Mouse (Mus musculus): ENCODE results near the gene Mettl27. TPM values are rescaled to one million over a fixed set of nuclear protein-coding genes. Genes with fewer than 3 reads are reported as not detected.
A peak's percentile ranks its signal among the peaks of the same experiment; 100 is the strongest.

Gene Mettl27
- 8.6 and 11.1 TPM in 2 replicates for polyA plus RNA-seq (2016; fragmentation: Nextera tagmentation; extraction: Ambion mirVana)

DNA sequence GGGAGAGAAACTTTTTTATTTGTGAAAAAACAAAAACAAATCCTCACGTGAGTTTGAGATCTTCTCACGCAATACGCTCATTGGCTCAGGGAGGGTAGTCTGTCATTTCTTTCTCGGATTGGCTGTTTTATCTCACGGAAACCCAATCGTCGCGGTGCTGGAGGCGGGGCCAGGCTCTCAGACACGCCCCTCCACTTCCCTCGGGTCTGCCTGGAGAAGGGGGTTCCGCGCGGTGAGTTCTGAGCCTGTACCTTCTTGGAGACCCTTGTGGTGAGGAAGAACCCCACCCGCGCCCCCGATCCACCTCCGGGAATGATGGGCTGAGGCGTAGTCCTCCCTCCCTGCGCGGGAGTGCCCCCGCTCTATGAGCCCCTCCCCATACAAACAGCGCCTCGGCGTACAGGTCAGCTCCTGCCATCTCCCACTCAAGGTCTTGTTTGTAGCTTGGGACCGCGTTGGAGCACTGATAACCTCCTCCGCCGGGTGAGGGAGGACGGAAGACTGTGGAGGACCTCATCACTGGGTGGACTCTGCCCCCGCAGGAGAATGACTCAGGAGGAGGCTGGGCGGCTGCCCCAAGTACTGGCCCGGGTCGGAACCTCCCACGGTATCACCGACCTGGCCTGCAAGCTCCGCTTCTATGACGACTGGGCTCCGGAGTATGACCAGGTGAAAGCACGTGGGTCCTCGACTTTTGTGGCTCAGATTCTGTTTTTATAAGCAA, at the start of gene Mettl27:
Gene Mettl27, plus strand, starts transcription at position 190 of the 724 bp plus-strand sequence.
- peak; percentile 96 for ATAC-seq (ENCODE audit: insufficient number of reproducible peaks, low FRiP score)
- Histone ChIP-seq H3K4me2 (peak within 1 kb of the TSS; percentile 92), H3K27me3 (replicated peaks) (0 out of 2 replicates have a peak, but pooled peaks cover 5% of the 10 kb centered on the region), H3K36me3 (peaks cover 10% of the 10 kb centered on the region; the same call in 1 of the 2 replicates), H3K4me1 (replicated peaks) (peaks cover 7% of the 10 kb centered on the region; the same call in 1 of the 2 replicates), H3K4me3 (peak within 1 kb of the TSS; percentile 78), H3K27ac (ENCODE audit: poor library complexity, severe bottlenecking) (peak within 1 kb of the TSS; percentile 62; the same call in 1 of the 2 replicates), H3K9ac (peak within 1 kb of the TSS; percentile 84), H3K9me3 (replicated peaks) (no peaks in the 10 kb centered on the region)
- under 1% methylated on average over 41 of the region's 41 CpGs for WGBS

DNA sequence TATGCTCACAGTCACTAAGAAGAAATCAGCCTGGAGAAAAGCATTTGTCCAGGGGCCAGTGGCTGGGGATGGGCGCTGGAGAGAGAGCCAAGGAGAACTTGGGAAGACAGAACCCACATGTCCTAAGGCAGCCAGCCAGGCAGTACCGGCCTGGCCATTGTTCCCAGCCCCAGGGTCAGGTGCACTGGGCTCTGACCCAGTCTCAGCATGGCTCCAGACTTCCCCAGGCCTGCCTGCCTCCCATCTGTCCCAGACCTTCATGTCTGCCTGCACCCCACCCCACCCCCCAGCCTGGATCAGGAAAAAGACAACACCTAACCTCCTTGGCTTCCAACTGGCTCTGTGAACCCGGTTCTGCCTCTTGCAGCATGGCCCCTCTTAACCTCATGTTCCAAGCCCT, 49.1 kb upstream of the Mettl27 start:
- Histone ChIP-seq H3K27me3 (replicated peaks) (peaks cover 3% of the 10 kb centered on the region; the same call in 1 of the 2 replicates), H3K4me2 (no peak overlapping the region), H3K9me3 (replicated peaks) (peaks cover 9% of the 10 kb centered on the region), H3K36me3 (no peaks in the 10 kb centered on the region), H3K4me3 (no peak overlapping the region), H3K27ac (ENCODE audit: poor library complexity, severe bottlenecking) (no peak overlapping the region), H3K4me1 (replicated peaks) (no peaks in the 10 kb centered on the region), H3K9ac (no peak overlapping the region)
- ATAC-seq (ENCODE audit: insufficient number of reproducible peaks, low FRiP score), result no peak
- 85% methylated on average over 3 of the region's 3 CpGs for WGBS

DNA sequence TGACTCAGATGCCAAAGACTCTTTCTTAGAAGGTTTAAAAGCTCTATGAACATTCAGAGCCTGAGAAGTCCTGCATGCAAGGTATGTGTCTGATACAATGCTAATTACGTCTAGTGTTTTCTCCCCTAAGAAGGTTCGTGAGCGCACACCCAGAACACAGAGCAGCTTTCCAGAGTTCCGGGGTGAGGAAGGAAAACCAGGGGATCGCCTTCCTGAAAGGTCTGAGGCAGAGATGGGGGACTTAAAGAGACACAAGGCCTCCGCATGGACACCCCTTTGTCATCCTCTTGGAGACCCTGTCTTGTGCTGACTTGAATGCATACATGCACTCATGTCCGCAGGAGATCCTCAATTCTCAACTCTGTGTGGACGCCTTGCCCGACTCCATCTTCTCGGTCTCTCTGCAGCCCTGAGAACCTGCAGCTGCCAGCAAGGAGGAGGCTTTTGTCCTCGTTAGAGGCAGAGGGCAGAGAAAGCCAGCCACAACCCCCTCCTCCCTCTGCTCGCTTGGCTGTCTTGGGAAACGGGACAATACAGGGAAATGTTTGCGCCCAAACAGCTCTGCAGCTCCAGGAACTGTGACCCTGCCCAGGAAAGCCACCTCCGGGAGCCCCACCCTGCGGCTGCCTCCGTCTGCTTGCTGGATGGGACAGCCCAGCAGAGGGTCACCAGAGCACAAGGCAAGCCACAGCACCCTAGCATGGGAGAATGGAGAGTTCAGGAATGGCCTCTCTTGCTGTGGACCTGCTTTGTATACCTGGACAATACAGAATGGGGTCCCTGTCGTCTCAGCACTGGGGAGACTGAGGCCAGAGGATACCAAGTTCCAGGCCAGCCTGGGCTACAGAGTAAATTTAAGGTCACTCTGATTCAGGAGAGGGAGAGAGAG, 44.5 kb upstream of the Mettl27 start:
- 0 out of 2 replicates have a peak, but pooled peaks cover 11% of the 10 kb centered on the region for H3K4me1 ChIP-seq (replicated peaks)
- 58% methylated on average over 18 of the region's 18 CpGs for WGBS
- H3K27ac ChIP-seq (ENCODE audit: poor library complexity, severe bottlenecking), result peak overlapping the region; percentile 42
- no peaks in the 10 kb centered on the region for H3K9me3 ChIP-seq (replicated peaks)
- no peaks in the 10 kb centered on the region for H3K27me3 ChIP-seq (replicated peaks)
- no peak overlapping the region for H3K9ac ChIP-seq
- no peak overlapping the region for H3K4me3 ChIP-seq
- ATAC-seq (ENCODE audit: insufficient number of reproducible peaks, low FRiP score), result peak; percentile 68
- no peak overlapping the region for H3K4me2 ChIP-seq
- H3K36me3 ChIP-seq, result no peaks in the 10 kb centered on the region

DNA sequence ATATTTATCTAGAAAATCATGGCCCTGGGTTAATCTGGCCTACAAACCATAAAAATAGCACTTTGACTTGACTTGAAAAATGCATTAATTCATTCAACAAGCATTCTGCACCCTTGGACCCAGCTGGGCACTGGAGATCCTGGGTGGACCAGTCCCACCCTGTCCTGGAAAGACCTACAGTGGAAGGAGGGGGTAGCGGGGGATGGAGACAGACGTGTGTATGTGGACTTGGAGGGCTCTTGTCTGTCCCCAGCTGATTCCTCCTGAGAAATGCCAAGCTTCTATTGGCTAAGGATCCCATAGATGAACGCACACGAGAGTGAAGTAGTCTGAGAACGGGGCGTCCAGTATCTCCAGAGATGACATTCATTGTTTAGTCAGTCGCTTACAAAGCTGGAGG, 43.7 kb upstream of the Mettl27 start:
- H3K27me3 ChIP-seq (replicated peaks), result no peaks in the 10 kb centered on the region
- WGBS, result 77% methylated on average over 7 of the region's 7 CpGs
- no peaks in the 10 kb centered on the region for H3K9me3 ChIP-seq (replicated peaks)
- no peak overlapping the region for H3K9ac ChIP-seq
- no peak overlapping the region for H3K4me3 ChIP-seq
- H3K4me1 ChIP-seq (replicated peaks), result 0 out of 2 replicates have a peak, but pooled peaks cover 11% of the 10 kb centered on the region
- H3K27ac ChIP-seq (ENCODE audit: poor library complexity, severe bottlenecking), result 0 out of 2 replicates have a peak overlapping the region, but pooled peaks have one; percentile 1
- ATAC-seq (ENCODE audit: insufficient number of reproducible peaks, low FRiP score), result no peak
- H3K4me2 ChIP-seq, result no peak overlapping the region
- no peaks in the 10 kb centered on the region for H3K36me3 ChIP-seq

DNA sequence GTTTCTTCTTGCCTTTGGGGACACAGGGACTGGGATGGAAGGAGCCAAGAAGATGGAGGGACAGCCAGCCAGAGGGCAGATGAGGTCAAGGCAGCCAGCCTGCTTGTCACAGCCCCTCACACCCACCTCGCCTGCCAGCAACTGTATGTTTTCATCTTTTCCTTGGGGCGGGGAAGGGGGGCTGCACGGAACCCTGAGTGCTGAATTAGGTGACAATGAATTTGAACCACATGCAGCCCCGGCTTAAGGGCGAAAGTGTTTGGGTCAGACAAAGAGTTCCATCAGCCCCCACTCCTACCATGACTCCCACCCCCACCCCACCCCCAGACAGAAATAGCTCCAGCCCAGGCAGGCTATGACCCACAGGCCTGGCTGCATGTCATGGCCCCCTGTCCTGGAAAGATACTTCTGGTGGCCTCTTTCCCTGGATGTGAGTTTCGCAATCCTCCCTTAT, 41.5 kb upstream of the Mettl27 start:
- WGBS, result 65% methylated on average over 6 of the region's 6 CpGs
- H3K4me3 ChIP-seq, result no peak overlapping the region
- H3K27ac ChIP-seq (ENCODE audit: poor library complexity, severe bottlenecking), result no peak overlapping the region
- no peak for ATAC-seq (ENCODE audit: insufficient number of reproducible peaks, low FRiP score)
- no peaks in the 10 kb centered on the region for H3K36me3 ChIP-seq
- no peaks in the 10 kb centered on the region for H3K9me3 ChIP-seq (replicated peaks)
- H3K27me3 ChIP-seq (replicated peaks), result no peaks in the 10 kb centered on the region
- H3K4me2 ChIP-seq, result no peak overlapping the region
- no peak overlapping the region for H3K9ac ChIP-seq
- 0 out of 2 replicates have a peak, but pooled peaks cover 11% of the 10 kb centered on the region for H3K4me1 ChIP-seq (replicated peaks)

DNA sequence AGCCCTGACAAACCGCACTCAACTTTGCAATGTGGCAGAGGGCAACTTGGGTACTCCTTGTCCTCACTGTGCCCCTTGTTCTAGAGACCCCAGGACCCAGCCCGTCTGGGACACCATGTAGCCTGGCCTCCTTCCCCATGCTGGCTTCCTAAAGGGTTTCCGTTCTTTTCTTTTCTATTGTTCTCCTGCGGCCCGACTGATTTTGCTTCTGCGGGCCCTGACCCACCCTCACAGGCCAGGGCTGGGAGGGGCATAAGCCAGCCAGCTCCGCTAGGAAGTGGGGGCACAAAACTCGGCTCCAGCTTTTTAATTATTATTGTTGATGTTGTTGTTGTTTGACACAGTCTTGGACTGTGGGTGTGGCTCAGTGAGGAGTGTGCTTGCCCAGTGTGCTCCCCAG, 40.6 kb upstream of the Mettl27 start:
- H3K27me3 ChIP-seq (replicated peaks), result no peaks in the 10 kb centered on the region
- ATAC-seq (ENCODE audit: insufficient number of reproducible peaks, low FRiP score), result 0 out of 2 replicates have a peak, but pooled peaks have one; percentile 49
- H3K27ac ChIP-seq (ENCODE audit: poor library complexity, severe bottlenecking), result no peak overlapping the region
- H3K9me3 ChIP-seq (replicated peaks), result no peaks in the 10 kb centered on the region
- H3K4me2 ChIP-seq, result no peak overlapping the region
- no peak overlapping the region for H3K9ac ChIP-seq
- H3K4me3 ChIP-seq, result no peak overlapping the region
- WGBS, result 52% methylated on average over 8 of the region's 8 CpGs
- 0 out of 2 replicates have a peak, but pooled peaks cover 11% of the 10 kb centered on the region for H3K4me1 ChIP-seq (replicated peaks)
- no peaks in the 10 kb centered on the region for H3K36me3 ChIP-seq

DNA sequence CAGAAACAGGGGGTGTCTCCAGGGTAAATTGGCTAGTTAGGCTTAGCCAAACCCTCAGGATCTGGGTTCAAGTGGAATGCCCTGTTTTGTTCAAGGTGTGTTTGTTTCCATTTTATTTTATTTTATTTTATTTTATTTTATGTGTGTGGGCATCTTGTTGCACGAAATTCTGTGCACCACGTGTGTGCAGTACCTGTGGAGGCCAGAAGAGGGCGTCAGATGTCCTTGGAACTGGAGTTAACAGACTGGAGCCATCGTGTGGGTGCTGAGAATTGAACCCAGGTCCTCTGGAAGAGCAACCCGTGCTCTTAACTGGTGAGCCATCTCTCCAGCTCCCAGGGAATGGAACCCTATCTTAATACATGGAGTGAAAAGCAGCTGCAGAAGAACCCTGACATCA, 39.5 kb upstream of the Mettl27 start:
- H3K9me3 ChIP-seq (replicated peaks), result no peaks in the 10 kb centered on the region
- no peaks in the 10 kb centered on the region for H3K36me3 ChIP-seq
- no peak for ATAC-seq (ENCODE audit: insufficient number of reproducible peaks, low FRiP score)
- WGBS, result 77% methylated on average over 5 of the region's 5 CpGs
- H3K4me3 ChIP-seq, result no peak overlapping the region
- H3K27me3 ChIP-seq (replicated peaks), result no peaks in the 10 kb centered on the region
- no peak overlapping the region for H3K27ac ChIP-seq (ENCODE audit: poor library complexity, severe bottlenecking)
- 0 out of 2 replicates have a peak, but pooled peaks cover 11% of the 10 kb centered on the region for H3K4me1 ChIP-seq (replicated peaks)
- no peak overlapping the region for H3K9ac ChIP-seq
- no peak overlapping the region for H3K4me2 ChIP-seq

DNA sequence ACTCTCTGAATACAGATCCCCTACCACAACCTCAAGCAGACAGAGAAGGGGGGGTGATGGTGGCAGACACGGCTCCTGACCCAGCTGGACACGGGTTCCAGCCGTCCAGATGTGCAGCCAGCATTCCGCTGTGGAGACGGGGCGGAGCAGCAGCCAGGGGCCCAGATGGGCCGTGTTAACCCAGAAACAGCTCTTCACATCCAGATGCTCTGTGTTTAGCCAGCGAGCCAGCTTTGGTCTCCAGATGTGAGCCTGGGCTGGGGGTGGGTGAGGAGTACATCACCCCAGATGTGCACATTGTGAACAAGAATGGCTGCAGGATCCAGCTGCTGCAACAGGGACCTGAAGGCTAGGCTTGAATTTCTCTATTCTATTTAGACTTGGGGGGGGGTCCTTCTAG, 36.9 kb upstream of the Mettl27 start:
- H3K9ac ChIP-seq, result no peak overlapping the region
- H3K4me1 ChIP-seq (replicated peaks), result 0 out of 2 replicates have a peak, but pooled peaks cover 6% of the 10 kb centered on the region
- no peaks in the 10 kb centered on the region for H3K9me3 ChIP-seq (replicated peaks)
- H3K27ac ChIP-seq (ENCODE audit: poor library complexity, severe bottlenecking), result no peak overlapping the region
- H3K36me3 ChIP-seq, result no peaks in the 10 kb centered on the region
- no peak for ATAC-seq (ENCODE audit: insufficient number of reproducible peaks, low FRiP score)
- no peaks in the 10 kb centered on the region for H3K27me3 ChIP-seq (replicated peaks)
- no peak overlapping the region for H3K4me3 ChIP-seq
- H3K4me2 ChIP-seq, result no peak overlapping the region
- 55% methylated on average over 8 of the region's 8 CpGs for WGBS

DNA sequence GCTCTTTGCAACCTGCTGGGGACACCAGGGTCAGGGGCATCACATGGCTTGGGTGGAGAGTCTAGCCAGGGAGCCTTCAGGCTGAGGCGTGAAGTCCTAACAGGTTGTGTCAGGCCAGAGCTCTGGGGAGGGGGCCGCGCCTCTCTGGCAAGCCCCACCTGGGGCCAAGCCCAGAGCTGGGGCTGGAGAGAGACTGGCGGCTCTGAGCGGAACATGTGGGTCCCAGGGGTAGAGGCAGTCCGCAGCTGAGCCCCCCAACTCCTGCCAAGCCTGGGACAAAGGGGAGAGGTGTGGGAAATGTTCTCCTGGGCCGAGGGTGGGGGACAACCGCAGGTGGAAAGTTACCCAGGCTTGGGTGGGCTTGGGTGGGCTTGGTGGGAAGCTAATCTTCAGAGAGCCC, 35.2 kb upstream of the Mettl27 start:
- Histone ChIP-seq H3K4me3 (no peak overlapping the region), H3K27me3 (replicated peaks) (no peaks in the 10 kb centered on the region), H3K4me2 (no peak overlapping the region), H3K36me3 (no peaks in the 10 kb centered on the region), H3K27ac (ENCODE audit: poor library complexity, severe bottlenecking) (no peak overlapping the region), H3K9ac (no peak overlapping the region), H3K9me3 (replicated peaks) (no peaks in the 10 kb centered on the region), H3K4me1 (replicated peaks) (0 out of 2 replicates have a peak, but pooled peaks cover 5% of the 10 kb centered on the region)
- WGBS, result 82% methylated on average over 8 of the region's 8 CpGs
- ATAC-seq (ENCODE audit: insufficient number of reproducible peaks, low FRiP score), result no peak

DNA sequence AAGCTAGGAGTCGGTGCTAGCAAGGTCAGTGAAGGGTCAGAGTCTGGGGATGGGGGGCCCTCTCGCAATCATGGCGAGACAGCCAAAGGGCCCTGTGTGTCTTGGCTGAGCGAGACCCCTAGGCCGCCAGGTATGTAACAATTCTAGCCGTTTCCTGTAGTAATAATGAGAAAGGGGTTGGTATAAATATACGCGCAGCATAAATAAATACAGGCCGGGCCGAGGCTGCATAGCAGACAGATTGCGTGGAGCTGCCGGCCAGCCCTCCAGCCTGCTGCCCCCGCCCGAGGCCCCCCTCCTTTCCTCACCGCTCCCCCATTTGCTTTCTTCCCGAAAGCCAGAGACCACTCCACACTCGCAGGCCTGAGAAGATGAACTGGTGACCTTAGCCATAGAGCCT, 34.6 kb upstream of the Mettl27 start:
- Histone ChIP-seq H3K9me3 (replicated peaks) (no peaks in the 10 kb centered on the region), H3K36me3 (no peaks in the 10 kb centered on the region), H3K4me3 (no peak overlapping the region), H3K9ac (no peak overlapping the region), H3K27ac (ENCODE audit: poor library complexity, severe bottlenecking) (no peak overlapping the region), H3K27me3 (replicated peaks) (no peaks in the 10 kb centered on the region), H3K4me1 (replicated peaks) (0 out of 2 replicates have a peak, but pooled peaks cover 5% of the 10 kb centered on the region), H3K4me2 (no peak overlapping the region)
- 73% methylated on average over 17 of the region's 17 CpGs for WGBS
- ATAC-seq (ENCODE audit: insufficient number of reproducible peaks, low FRiP score), result no peak

Data from heart, embryonic 12.5 days (tissue).